Mouse (Mus musculus) midbrain, embryonic 15.5 days (tissue): ENCODE measurements at regions not wholly inside any gene's neighbourhood (a gene's known extent, or its start where the extent isn't known, plus 50 kb on each side); places are given as distances from the start of the nearest gene placed in this dataset.
A peak's percentile ranks its signal among the peaks of the same experiment; 100 is the strongest.

Source experiments
- ATAC-seq: fragments of 200-750 bp; cut with Nextera tagmentation; replicated peaks from 2 replicates; pipeline ENCODE4 v1.8.0; 2017; ENCODE audit warnings: moderate TSS enrichment
- H3K27ac ChIP-seq: fragments of 300-500 bp; sonication (generic); 2 replicates; pipeline ENCODE4 v1.5.1; 2015; ENCODE audit warnings: mild to moderate bottlenecking, inconsistent platforms
- H3K27me3 ChIP-seq: fragments of 300-500 bp; sonication (generic); replicated peaks from 2 replicates; pipeline ENCODE4 v1.6.1; 2015; ENCODE audit warnings: inconsistent platforms
- H3K36me3 ChIP-seq: fragments of 300-500 bp; sonication (generic); replicated peaks from 2 replicates; pipeline ENCODE4 v1.6.1; 2015; ENCODE audit warnings: inconsistent platforms
- H3K4me1 ChIP-seq: fragments of 300-500 bp; sonication (generic); 2 replicates; pipeline ENCODE4 v1.6.1; 2015; ENCODE audit warnings: inconsistent platforms
- H3K4me2 ChIP-seq: fragments of 300-500 bp; sonication (generic); 2 replicates; pipeline ENCODE4 v1.6.1; 2015; ENCODE audit warnings: inconsistent platforms, mild to moderate bottlenecking, moderate library complexity
- H3K4me3 ChIP-seq: fragments of 300-500 bp; sonication (generic); 2 replicates; pipeline ENCODE4 v1.5.1; 2015; ENCODE audit warnings: mild to moderate bottlenecking, inconsistent platforms
- H3K9ac ChIP-seq: fragments of 300-500 bp; sonication (generic); 2 replicates; pipeline ENCODE4 v1.6.1; 2015; ENCODE audit warnings: mild to moderate bottlenecking, inconsistent platforms
- H3K9me3 ChIP-seq: fragments of 300-500 bp; sonication (generic); 2 replicates; pipeline ENCODE4 v1.6.1; 2016; ENCODE audit warnings: inconsistent platforms
- WGBS: fragments of 180-500 bp; shearing (Covaris S2); methylation state at CpG from one replicate; pipeline ENCODE4 v1.1.7; 2015; ENCODE audit warnings: mixed read lengths; 5-methylcytosine and 5-hydroxymethylcytosine counted together

GRCm38 (mm10) chr16:74984207-74984606 lies 572.6 kb upstream of the Robo2 start:
- no peaks in the 10 kb centered on the region for H3K4me1 ChIP-seq
- no peaks in the 10 kb centered on the region for H3K9me3 ChIP-seq
- no peaks in the 10 kb centered on the region for H3K27me3 ChIP-seq
- no peak overlapping the region for H3K27ac ChIP-seq
- H3K36me3 ChIP-seq: no peaks in the 10 kb centered on the region
- no peak overlapping the region for H3K9ac ChIP-seq
- WGBS: 89% methylated on average over 1 of the region's 1 CpGs
- no peak overlapping the region for H3K4me2 ChIP-seq
- no peak for ATAC-seq
- H3K4me3 ChIP-seq: no peak overlapping the region

- WGBS: 92% methylated on average over 4 of the region's 4 CpGs
- no peak for ATAC-seq
- H3K9me3 ChIP-seq: no peaks in the 10 kb centered on the region
- no peaks in the 10 kb centered on the region for H3K27me3 ChIP-seq
- no peak overlapping the region for H3K4me2 ChIP-seq
- no peak overlapping the region for H3K9ac ChIP-seq
- no peak overlapping the region for H3K27ac ChIP-seq
- H3K36me3 ChIP-seq: no peaks in the 10 kb centered on the region
- no peak overlapping the region for H3K4me3 ChIP-seq
- no peaks in the 10 kb centered on the region for H3K4me1 ChIP-seq
Measured at GRCm38 (mm10) chr16:74966099-74966498, 554.5 kb upstream of the Robo2 start.

- Histone ChIP-seq H3K9ac (no peak overlapping the region), H3K9me3 (no peaks in the 10 kb centered on the region), H3K4me1 (no peaks in the 10 kb centered on the region), H3K27me3 (no peaks in the 10 kb centered on the region), H3K27ac (no peak overlapping the region), H3K4me3 (no peak overlapping the region), H3K4me2 (no peak overlapping the region), H3K36me3 (no peaks in the 10 kb centered on the region)
- WGBS: 74% methylated on average over 4 of the region's 4 CpGs
- ATAC-seq: no peak
Measured at GRCm38 (mm10) chr16:74929739-74930138, 518.1 kb upstream of the Robo2 start.

DNA sequence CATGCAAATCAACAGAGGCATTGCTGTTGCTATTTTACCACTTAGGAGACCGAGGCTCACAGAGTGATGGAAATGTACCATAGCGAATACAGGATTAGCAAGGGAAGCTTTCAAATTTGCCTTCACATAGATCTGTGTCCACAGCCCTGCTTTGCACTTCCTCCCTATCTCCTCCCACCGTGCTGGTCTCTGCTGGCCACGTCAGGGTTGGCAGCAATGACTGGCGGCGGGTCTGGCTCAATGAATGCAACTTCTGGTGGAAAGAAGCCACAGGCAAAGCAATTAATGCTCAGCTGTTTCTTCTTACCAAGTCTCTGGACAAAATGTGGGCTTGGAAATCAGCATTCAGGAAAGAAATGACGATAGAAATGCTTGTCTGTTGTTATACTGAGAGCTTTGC lies 489.2 kb upstream of the Robo2 start:
- 49% methylated on average over 7 of the region's 7 CpGs for WGBS
- no peak overlapping the region for H3K4me3 ChIP-seq
- H3K4me2 ChIP-seq: no peak overlapping the region
- ATAC-seq: no peak
- no peaks in the 10 kb centered on the region for H3K27me3 ChIP-seq
- H3K4me1 ChIP-seq: no peaks in the 10 kb centered on the region
- H3K27ac ChIP-seq: no peak overlapping the region
- H3K9me3 ChIP-seq: no peaks in the 10 kb centered on the region
- no peaks in the 10 kb centered on the region for H3K36me3 ChIP-seq
- no peak overlapping the region for H3K9ac ChIP-seq

GRCm38 (mm10) chr16:74887724-74888123 lies 476.1 kb upstream of the Robo2 start:
- Histone ChIP-seq H3K4me3 (no peak overlapping the region), H3K36me3 (no peaks in the 10 kb centered on the region), H3K4me2 (no peak overlapping the region), H3K27me3 (no peaks in the 10 kb centered on the region), H3K9me3 (no peaks in the 10 kb centered on the region), H3K4me1 (no peaks in the 10 kb centered on the region), H3K9ac (no peak overlapping the region), H3K27ac (no peak overlapping the region)
- ATAC-seq: no peak
- 28% methylated on average over 1 of the region's 1 CpGs for WGBS

DNA sequence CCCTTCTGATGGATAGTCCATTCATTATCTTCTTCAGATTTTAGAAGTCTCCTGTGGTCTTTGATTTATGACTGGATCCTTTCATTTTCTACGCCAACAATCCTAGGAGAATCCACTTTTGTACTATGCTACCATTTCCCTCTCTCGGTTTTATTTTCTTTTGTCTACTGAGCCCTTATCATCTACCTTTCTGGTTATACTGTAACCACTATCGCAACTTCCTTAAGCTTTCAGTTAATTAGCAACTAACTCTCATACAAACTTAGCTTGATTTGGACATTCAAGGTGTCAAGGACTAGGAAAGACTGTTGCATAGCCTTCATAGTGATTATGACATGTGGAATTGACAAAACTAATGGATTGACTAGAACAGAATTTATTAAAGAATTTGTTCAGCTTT lies 467.0 kb upstream of the Robo2 start:
- no peaks in the 10 kb centered on the region for H3K27me3 ChIP-seq
- no peak for ATAC-seq
- H3K9me3 ChIP-seq: no peaks in the 10 kb centered on the region
- no peak overlapping the region for H3K4me3 ChIP-seq
- WGBS: 94% methylated on average over 3 of the region's 3 CpGs
- no peak overlapping the region for H3K27ac ChIP-seq
- H3K36me3 ChIP-seq: no peaks in the 10 kb centered on the region
- H3K9ac ChIP-seq: no peak overlapping the region
- H3K4me1 ChIP-seq: no peaks in the 10 kb centered on the region
- no peak overlapping the region for H3K4me2 ChIP-seq

DNA sequence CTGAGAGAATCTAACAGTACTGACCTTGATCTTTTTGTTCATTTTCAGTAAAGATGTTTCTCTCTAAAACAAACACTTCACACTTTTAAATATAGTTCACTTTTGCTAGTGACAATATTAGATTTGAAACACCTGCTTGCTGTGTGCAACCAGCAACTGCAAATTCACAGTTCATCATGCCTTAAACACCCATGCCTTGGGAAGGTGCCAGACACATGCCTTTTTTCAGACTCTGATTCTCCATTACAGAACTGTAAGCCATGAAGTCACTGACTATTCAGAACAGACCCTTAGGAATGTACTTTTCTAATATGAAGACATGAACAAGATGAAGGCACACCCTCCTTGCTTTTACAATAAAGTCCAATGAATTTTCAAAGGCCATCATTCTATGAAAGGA lies 462.1 kb upstream of the Robo2 start:
- no peak for ATAC-seq

DNA sequence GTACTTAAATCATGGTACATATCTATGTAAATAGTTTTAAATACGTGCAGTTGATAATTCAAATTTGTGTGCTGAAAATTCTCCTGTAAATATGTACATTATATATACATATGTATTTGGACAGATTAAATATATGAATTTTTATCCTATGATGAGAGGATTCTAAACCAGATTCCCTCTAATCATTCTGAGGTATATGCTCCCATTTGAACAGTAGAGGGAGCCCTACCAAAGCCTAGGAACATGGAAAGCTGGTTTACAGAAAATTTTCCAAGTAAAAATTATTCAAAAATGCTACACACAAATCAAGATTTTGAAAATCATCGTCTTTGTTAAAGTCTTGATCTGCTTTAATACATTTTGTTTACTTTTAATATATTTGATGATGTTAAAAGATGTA lies 446.1 kb upstream of the Robo2 start:
- H3K4me1 ChIP-seq: no peaks in the 10 kb centered on the region
- H3K27me3 ChIP-seq: no peaks in the 10 kb centered on the region
- H3K9me3 ChIP-seq: no peaks in the 10 kb centered on the region
- no peak for ATAC-seq
- H3K4me2 ChIP-seq: no peak overlapping the region
- no peaks in the 10 kb centered on the region for H3K36me3 ChIP-seq
- no peak overlapping the region for H3K27ac ChIP-seq
- H3K4me3 ChIP-seq: no peak overlapping the region
- no peak overlapping the region for H3K9ac ChIP-seq
- WGBS: 15% methylated on average over 2 of the region's 2 CpGs

More for the DNA sequence above, 462.1 kb upstream of the Robo2 start:
- Histone ChIP-seq H3K27me3 (no peaks in the 10 kb centered on the region), H3K4me3 (no peak overlapping the region), H3K27ac (no peak overlapping the region), H3K4me1 (no peaks in the 10 kb centered on the region), H3K4me2 (no peak overlapping the region), H3K9ac (no peak overlapping the region), H3K9me3 (no peaks in the 10 kb centered on the region), H3K36me3 (no peaks in the 10 kb centered on the region)

DNA sequence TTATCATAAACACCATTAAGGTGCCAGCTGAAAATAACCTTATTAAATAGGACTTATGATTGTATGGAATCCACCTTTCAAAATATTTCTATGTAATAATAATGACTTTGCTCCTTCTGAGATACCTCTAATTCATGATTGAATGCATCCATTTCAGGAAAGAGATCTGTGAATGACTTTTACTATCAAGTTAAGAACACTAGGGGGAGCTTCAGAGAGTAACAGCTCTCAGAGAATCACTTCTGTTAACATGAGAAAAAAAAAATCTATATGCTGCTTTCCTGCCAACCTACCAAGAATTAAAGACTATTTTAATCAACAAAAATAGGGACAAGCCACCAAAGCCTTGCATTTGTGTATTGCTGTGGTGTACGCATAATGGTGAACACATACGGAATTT lies 428.4 kb upstream of the Robo2 start:
- no peak for ATAC-seq
- H3K4me2 ChIP-seq: no peak overlapping the region

GRCm38 (mm10) chr16:74814386-74814785 lies 402.8 kb upstream of the Robo2 start:
- H3K4me2 ChIP-seq: no peak overlapping the region
- H3K4me3 ChIP-seq: no peak overlapping the region
- no peak overlapping the region for H3K9ac ChIP-seq
- 43% methylated on average over 3 of the region's 3 CpGs for WGBS
- H3K27ac ChIP-seq: no peak overlapping the region
- no peaks in the 10 kb centered on the region for H3K36me3 ChIP-seq
- no peak for ATAC-seq
- 0 out of 2 replicates have a peak, but pooled peaks cover 6% of the 10 kb centered on the region for H3K4me1 ChIP-seq
- no peaks in the 10 kb centered on the region for H3K9me3 ChIP-seq
- H3K27me3 ChIP-seq: no peaks in the 10 kb centered on the region

More for the DNA sequence above, 428.4 kb upstream of the Robo2 start:
- Histone ChIP-seq H3K9me3 (no peaks in the 10 kb centered on the region), H3K27me3 (no peaks in the 10 kb centered on the region), H3K27ac (no peak overlapping the region), H3K4me3 (no peak overlapping the region), H3K36me3 (no peaks in the 10 kb centered on the region), H3K4me1 (no peaks in the 10 kb centered on the region), H3K9ac (no peak overlapping the region)
- 98% methylated on average over 2 of the region's 2 CpGs for WGBS

DNA sequence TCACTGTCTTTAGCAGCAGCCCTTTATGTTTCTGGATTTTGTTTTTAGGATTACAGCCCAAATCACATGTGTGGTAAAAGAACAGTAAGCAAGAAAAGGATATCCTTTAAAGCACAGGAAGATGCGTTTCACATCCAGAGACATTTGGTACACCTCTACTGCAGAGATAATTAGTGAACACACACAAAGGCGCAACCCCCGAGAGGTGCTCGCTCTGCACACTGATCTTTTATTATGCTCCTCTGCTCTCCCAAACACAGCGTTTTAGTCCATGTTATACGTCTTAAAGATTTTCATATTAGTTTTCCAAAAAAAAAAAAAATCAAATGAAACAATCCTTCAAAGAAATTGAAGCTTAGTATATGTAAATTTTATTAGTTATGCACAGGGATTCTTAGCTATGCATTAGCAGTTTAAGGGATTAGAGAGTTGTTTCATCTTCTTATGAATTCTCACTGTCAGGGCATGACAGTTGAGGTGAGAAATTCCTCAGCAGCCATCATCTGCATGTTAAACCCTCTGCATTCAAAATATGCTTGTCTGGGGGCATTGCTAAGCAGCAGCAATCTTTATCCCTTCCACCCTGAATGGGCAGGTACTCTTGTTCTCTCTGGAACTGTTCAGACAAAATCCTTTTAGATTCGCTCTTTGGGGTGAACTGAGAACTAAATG lies 397.7 kb upstream of the Robo2 start:
- Histone ChIP-seq H3K27ac (no peak overlapping the region), H3K36me3 (no peaks in the 10 kb centered on the region)

GRCm38 (mm10) chr16:74806775-74807174 lies 395.1 kb upstream of the Robo2 start:
- Histone ChIP-seq H3K9ac (no peak overlapping the region), H3K4me1 (peaks cover 10% of the 10 kb centered on the region; the same call in 1 of the 2 replicates), H3K27ac (no peak overlapping the region), H3K4me2 (no peak overlapping the region), H3K27me3 (no peaks in the 10 kb centered on the region; the same call in 1 of the 2 replicates), H3K9me3 (no peaks in the 10 kb centered on the region), H3K36me3 (no peaks in the 10 kb centered on the region), H3K4me3 (no peak overlapping the region)
- no peak for ATAC-seq
- 39% methylated on average over 2 of the region's 2 CpGs for WGBS

More for the DNA sequence above, 397.7 kb upstream of the Robo2 start:
- H3K27me3 ChIP-seq: no peaks in the 10 kb centered on the region
- no peak overlapping the region for H3K4me3 ChIP-seq
- peak; percentile 63 for ATAC-seq
- H3K4me1 ChIP-seq: peaks cover 10% of the 10 kb centered on the region; the same call in 1 of the 2 replicates
- 17% methylated on average over 7 of the region's 7 CpGs for WGBS
- no peak overlapping the region for H3K9ac ChIP-seq
- peak overlapping the region; percentile 25 for H3K4me2 ChIP-seq
- no peaks in the 10 kb centered on the region for H3K9me3 ChIP-seq

- Histone ChIP-seq H3K4me3 (no peak overlapping the region), H3K4me1 (no peaks in the 10 kb centered on the region), H3K9me3 (no peaks in the 10 kb centered on the region), H3K36me3 (no peaks in the 10 kb centered on the region), H3K4me2 (no peak overlapping the region), H3K9ac (no peak overlapping the region), H3K27ac (no peak overlapping the region), H3K27me3 (no peaks in the 10 kb centered on the region; the same call in 1 of the 2 replicates)
- WGBS: 18% methylated on average over 7 of the region's 7 CpGs
- peak; percentile 58; the same call in 1 of the 2 replicates for ATAC-seq
Measured at GRCm38 (mm10) chr16:74801296-74801695, 389.7 kb upstream of the Robo2 start.
